Comparison of ENCODE assay signal across 8 mouse cellular contexts in the genomic region with DNA sequence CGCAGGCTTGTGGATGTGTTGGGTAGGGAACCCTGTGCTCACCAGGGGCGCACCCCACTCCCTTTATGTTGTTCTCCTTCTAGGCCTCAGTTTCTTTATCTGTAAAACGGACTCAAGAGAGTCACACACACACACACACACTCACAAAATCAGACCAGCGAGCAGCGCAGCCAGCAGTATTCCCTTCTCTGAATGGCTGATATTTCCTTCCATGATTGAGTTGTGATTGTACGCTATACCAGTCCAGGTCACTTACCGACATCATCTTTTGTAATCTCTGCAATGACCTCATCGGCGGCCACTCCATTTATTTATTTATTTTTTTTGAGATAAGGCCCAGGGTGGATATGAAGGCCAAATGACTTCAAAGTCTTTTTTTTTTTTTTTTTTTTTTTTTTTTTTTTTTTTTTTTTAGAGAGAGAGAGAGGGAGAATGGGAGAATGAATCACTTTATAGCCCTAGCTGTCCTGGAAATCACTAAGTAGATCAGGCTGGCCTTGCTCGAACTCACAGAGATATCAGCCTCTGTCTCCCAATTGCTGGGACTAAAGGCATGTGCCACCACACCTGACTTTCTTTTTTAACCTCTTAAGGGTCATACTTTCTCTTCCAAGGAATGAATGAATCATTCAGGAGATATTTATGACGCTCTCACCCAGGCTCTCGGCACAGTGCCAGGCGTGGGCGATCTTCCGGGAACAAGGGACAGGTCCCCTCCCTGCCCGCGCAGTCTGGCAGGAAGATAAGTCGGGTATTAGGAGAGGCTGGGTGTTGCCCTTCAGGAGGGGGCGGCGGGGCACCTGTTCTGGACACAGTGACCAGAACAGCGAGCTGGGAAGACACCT. TPM values are rescaled to one million over a fixed set of nuclear protein-coding genes. Genes with fewer than 3 reads are reported as not detected.
DNase-seq lines count a peak whose midpoint lies in the region; ATAC-seq lines count a peak whose summit lies in the region.

Gene Syt12 (minus strand): TSS at position 103 of the 845 bp plus-strand sequence.

- peak; percentile 48 for DNase-seq in layer of hippocampus, adult 11-12 months (ENCODE audit: low spot score)
- no peak for DNase-seq in layer of hippocampus, adult 9-10 months (ENCODE audit: low spot score)
- DNase-seq in c-Kit-positive CD71-positive TER-119-negative erythroid progenitor cells, embryonic 14.5 days (ENCODE audit: low read depth): peak; percentile 46
- no peak for DNase-seq in limb, embryonic 11.5 days (ENCODE audit: low spot score)
- peak; percentile 16 for DNase-seq in midbrain, embryonic 14.5 days
- no peak for DNase-seq in T-cell, adult 2 months (ENCODE audit: low spot score)

- no peak within 1 kb of the TSS for H3K27ac ChIP-seq in forebrain, embryonic 15.5 days (replicated peaks)
- peak within 1 kb of the TSS; percentile 48 for H3K27ac ChIP-seq in hindbrain, embryonic 15.5 days (replicated peaks)
- H3K27ac ChIP-seq in limb, embryonic 11.5 days (replicated peaks; ENCODE audit: low read depth, low read length): no peak within 1 kb of the TSS
- H3K27ac ChIP-seq in midbrain, embryonic 14.5 days (replicated peaks; ENCODE audit: low read depth, low read length): no peak within 1 kb of the TSS

- no peak for ATAC-seq in forebrain, embryonic 15.5 days (replicated peaks)
- no peak for ATAC-seq in hindbrain, embryonic 15.5 days (ENCODE audit: low FRiP score, low read depth)
- ATAC-seq in limb, embryonic 11.5 days (ENCODE audit: insufficient number of reproducible peaks, low FRiP score, low TSS enrichment, low read depth): no peak
- ATAC-seq in midbrain, embryonic 14.5 days (ENCODE audit: low FRiP score, low TSS enrichment): no peak

- 31% methylated on average over 21 of the region's 21 CpGs for WGBS in forebrain, embryonic 15.5 days
- WGBS in hindbrain, embryonic 15.5 days: 36% methylated on average over 21 of the region's 21 CpGs
- 36% methylated on average over 21 of the region's 21 CpGs for WGBS in limb, embryonic 11.5 days
- 36% methylated on average over 21 of the region's 21 CpGs for WGBS in midbrain, embryonic 14.5 days

- H3K9me3 ChIP-seq in forebrain, embryonic 15.5 days: no peaks in the 10 kb centered on the region
- no peaks in the 10 kb centered on the region for H3K9me3 ChIP-seq in hindbrain, embryonic 15.5 days
- H3K9me3 ChIP-seq in limb, embryonic 11.5 days (ENCODE audit: control insufficient read depth, low read length): no peaks in the 10 kb centered on the region
- no peaks in the 10 kb centered on the region for H3K9me3 ChIP-seq in midbrain, embryonic 14.5 days (ENCODE audit: control insufficient read depth, low read length)

- peaks cover 12% of the 10 kb centered on the region for H3K4me1 ChIP-seq in forebrain, embryonic 15.5 days
- peaks cover 13% of the 10 kb centered on the region for H3K4me1 ChIP-seq in hindbrain, embryonic 15.5 days (replicated peaks)
- 0 out of 2 replicates have a peak, but pooled peaks cover 3% of the 10 kb centered on the region for H3K4me1 ChIP-seq in limb, embryonic 11.5 days (ENCODE audit: control insufficient read depth, insufficient read depth, low read length)
- H3K4me1 ChIP-seq in midbrain, embryonic 14.5 days (ENCODE audit: control insufficient read depth, insufficient read depth, low read length): 0 out of 2 replicates have a peak, but pooled peaks cover 5% of the 10 kb centered on the region

- peak within 1 kb of the TSS; percentile 48 for H3K4me3 ChIP-seq in forebrain, embryonic 15.5 days
- peak within 1 kb of the TSS; percentile 66 for H3K4me3 ChIP-seq in hindbrain, embryonic 15.5 days
- H3K4me3 ChIP-seq in limb, embryonic 11.5 days (ENCODE audit: low read depth, low read length): peak within 1 kb of the TSS; percentile 45
- H3K4me3 ChIP-seq in midbrain, embryonic 14.5 days (replicated peaks; ENCODE audit: low read depth, low read length): peak within 1 kb of the TSS; percentile 49

- peak within 1 kb of the TSS; percentile 94 for H3K4me2 ChIP-seq in forebrain, embryonic 15.5 days (replicated peaks)
- peak within 1 kb of the TSS; percentile 100 for H3K4me2 ChIP-seq in hindbrain, embryonic 15.5 days
- peak within 1 kb of the TSS; percentile 92 for H3K4me2 ChIP-seq in limb, embryonic 11.5 days (ENCODE audit: low read depth, severe bottlenecking)
- H3K4me2 ChIP-seq in midbrain, embryonic 14.5 days (ENCODE audit: low read length): peak within 1 kb of the TSS; percentile 89

- peak within 1 kb of the TSS; percentile 47 for H3K9ac ChIP-seq in forebrain, embryonic 15.5 days (replicated peaks)
- peak within 1 kb of the TSS; percentile 63 for H3K9ac ChIP-seq in hindbrain, embryonic 15.5 days
- H3K9ac ChIP-seq in limb, embryonic 11.5 days (ENCODE audit: low read length): peak within 1 kb of the TSS; percentile 41
- peak within 1 kb of the TSS; percentile 53 for H3K9ac ChIP-seq in midbrain, embryonic 14.5 days (replicated peaks; ENCODE audit: low read length)

- no peaks in the 10 kb centered on the region for H3K36me3 ChIP-seq in forebrain, embryonic 15.5 days
- H3K36me3 ChIP-seq in hindbrain, embryonic 15.5 days: no peaks in the 10 kb centered on the region
- no peaks in the 10 kb centered on the region for H3K36me3 ChIP-seq in limb, embryonic 11.5 days (ENCODE audit: control insufficient read depth, insufficient read depth, low read length)
- no peaks in the 10 kb centered on the region for H3K36me3 ChIP-seq in midbrain, embryonic 14.5 days (ENCODE audit: control insufficient read depth, insufficient read depth, low read length)

- H3K27me3 ChIP-seq in forebrain, embryonic 15.5 days: peaks cover 20% of the 10 kb centered on the region; the same call in 1 of the 2 replicates
- H3K27me3 ChIP-seq in hindbrain, embryonic 15.5 days: peaks cover 20% of the 10 kb centered on the region
- H3K27me3 ChIP-seq in limb, embryonic 11.5 days (ENCODE audit: control insufficient read depth, insufficient read depth, low read length): peaks cover 31% of the 10 kb centered on the region
- H3K27me3 ChIP-seq in midbrain, embryonic 14.5 days (ENCODE audit: control insufficient read depth, insufficient read depth, low read length): peaks cover 34% of the 10 kb centered on the region

RNA-seq across cellular contexts. Expression of gene Syt12, which starts in this region (rescaled TPM):
- 1.5 and 1.8 TPM in 2 replicates for polyA plus RNA-seq in forebrain, embryonic 15.5 days (2015; fragmentation: Nextera tagmentation; extraction: Ambion mirVana)
- polyA plus RNA-seq in hindbrain, embryonic 15.5 days (2015; fragmentation: Nextera tagmentation; extraction: Ambion mirVana): 5.3 and 5.6 TPM in 2 replicates
- 0.09 and 0.49 TPM in 2 replicates for polyA plus RNA-seq in limb, embryonic 11.5 days (2014; fragmentation: Nextera tagmentation; extraction: Ambion mirVana)
- 1.6 and 1.9 TPM in 2 replicates for polyA plus RNA-seq in midbrain, embryonic 14.5 days (2014; fragmentation: Nextera tagmentation; extraction: Ambion mirVana)

Comparison
In these comparisons a context has a peak if more than half of its experiments do, and no peak if none do; other contexts are left out.
1. DNase-seq: peak in layer of hippocampus, adult 11-12 months (single experiment), c-Kit-positive CD71-positive TER-119-negative erythroid progenitor cells, embryonic 14.5 days (single experiment) and midbrain, embryonic 14.5 days (single experiment); none in layer of hippocampus, adult 9-10 months (single experiment), limb, embryonic 11.5 days (single experiment) and T-cell, adult 2 months (single experiment).
2. Peak in every context shown above with its lines, with median percentiles within 50 percentile points of each other: H3K4me2 ChIP-seq, H3K4me3 ChIP-seq and H3K9ac ChIP-seq.